Mouse (Mus musculus) retina, embryonic 14.5 days (tissue): ENCODE data around the gene Acnat2.
"Not testable (repeated sequence)": the region's sequence is repeated elsewhere in the genome, so short reads cannot be mapped to it uniquely, and the experiment has no call there.

Experiments used
- DNase-seq: peaks from one replicate; pipeline ENCODE4 v3.0.0-alpha.2; 2015; ENCODE audit warnings: low spot score

Gene Acnat2

DNA sequence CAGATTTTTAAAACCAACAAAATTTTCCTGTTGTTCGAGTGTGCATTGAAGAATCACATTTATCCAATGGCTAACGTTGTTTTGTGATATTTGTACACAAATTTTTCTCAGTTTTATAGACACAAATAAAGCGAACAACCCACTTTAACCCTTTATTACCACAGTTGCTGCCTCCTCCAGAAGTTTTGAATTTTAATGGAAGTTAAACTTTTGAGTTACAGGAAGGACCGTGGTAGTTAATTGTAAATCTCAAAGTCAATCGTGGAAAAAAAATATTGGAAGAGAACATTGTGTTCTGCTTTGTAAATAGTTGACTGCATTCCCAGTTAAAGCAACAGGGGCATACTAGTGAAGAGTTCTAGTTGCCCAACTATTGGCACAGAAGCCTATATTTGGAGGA lies at the start of gene Acnat2:
Gene Acnat2, minus strand, starts transcription at position 195 of the 400 bp plus-strand sequence.
- DNase-seq, result not testable (repeated sequence)

DNA sequence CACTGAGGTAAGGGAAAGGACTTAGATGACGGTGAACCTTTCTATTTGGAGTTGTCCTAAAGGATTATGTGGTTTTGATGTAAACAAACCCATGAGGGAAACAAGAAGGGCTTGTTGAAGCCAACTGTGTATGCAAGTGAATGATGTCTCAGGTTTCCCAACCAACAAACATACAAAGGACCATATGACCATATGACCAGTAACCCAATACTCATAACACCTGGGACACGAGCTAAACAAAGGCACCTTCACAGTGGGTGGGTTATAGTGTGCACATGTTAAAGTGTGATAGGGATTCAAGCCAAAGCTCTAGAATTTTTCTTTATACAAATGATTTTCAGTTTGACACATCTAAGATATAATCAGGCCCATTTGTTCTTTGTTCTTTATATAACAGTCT lies 48.2 kb upstream of the Acnat2 start:
- no peak for DNase-seq

DNA sequence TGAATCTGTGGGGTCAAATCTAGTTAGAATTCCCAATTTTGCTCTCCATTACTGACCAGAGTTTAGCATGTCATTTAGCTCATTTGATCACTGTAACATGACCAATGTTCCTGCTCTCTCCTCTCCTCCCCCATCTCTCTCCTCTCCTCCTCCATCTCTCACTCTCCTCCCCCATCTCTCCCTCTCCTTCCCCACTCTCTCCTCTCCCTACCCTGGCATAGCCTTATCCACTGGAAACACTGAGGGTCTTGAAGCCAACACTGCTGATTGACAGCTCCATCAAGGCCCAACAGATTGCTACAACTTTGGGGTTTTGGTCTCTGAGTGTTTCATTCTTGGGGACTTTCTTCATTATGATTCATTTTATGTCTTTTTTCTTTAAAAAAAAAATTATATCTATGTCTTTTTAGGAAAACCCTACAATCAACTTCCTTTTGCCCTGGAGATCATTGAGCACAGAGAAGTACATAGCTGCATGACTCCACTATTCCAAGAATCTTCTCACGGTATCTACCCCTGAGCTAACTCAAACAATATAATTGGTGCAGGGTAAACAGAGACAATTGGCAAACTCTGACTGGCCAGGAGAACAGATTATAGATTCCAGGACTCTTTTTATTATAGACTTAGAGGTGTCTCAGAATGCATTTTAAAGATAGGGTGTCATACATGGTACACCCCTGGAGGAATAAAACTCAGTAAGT lies 44.0 kb upstream of the Acnat2 start:
- DNase-seq, result no peak

DNA sequence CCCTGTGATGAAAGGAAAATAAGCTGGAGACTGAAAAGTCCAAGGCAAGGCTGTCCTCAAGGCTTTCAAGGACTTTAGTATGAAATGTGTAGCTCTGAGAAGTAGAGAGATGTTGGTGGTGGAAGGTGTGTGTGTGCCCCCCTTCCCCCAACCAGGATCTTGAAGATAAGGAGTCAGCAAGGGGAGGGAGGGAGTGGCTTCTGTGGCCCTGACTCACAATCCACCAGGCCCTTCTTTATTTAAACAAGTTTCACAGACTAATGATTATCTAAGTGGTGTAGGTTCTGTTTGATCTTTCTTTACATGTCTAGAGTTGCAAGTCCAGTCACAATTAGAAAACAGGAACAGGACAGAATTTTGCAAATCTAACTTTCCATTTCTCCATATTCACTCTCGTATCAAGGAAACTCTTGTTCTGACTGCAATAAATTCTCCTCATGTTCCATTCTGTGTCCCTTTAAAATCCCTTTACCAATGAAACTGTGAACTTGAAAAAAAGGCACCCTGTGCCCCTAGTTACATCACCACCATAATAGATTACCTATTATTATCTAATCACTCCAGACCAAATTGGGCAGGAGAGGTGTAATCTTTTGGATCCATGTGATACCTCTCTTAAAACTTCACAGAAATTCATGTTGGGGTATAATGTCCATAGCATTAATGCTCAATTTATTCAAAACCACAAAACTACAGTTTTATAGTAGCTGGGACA lies 43.3 kb upstream of the Acnat2 start:
- not testable (repeated sequence) for DNase-seq

DNA sequence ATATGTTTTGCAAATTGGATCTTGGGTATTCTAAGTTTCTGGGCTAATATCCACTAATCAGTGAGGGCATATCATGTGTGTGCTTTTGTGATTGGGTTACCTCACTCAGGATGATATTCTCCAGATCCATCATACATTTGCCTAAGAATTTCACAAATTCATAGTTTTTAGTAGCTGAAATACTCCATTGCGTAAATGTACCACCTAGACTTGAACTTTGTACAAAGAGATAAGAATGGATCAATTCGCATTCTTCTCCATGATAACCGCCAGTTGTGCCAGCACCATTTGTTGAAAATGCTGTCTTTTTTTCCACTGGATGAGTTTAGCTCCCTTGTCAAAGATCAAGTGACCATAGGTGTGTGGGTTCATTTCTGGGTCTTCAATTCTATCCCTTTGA lies 29.0 kb upstream of the Acnat2 start:
- not testable (repeated sequence) for DNase-seq

DNA sequence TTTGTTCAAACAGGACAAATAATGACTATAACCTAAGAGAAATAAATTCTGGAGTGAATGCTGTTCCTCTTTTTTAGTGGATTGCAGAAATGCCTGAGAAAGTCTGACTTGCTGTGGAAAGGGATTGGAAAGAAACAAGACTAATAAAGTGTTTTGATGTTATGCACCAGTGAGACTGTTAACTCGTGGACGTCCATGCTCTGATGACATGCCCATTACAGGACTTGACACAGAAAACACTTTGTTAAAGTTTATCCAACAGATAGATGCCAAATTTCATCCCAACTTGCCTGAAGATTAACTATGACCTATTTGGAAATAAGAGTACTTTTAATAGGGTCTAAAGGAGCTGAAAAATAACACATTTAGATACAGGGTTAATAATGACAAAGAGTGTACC lies 2.2 kb upstream of the Acnat2 start:
- not testable (repeated sequence) for DNase-seq

DNA sequence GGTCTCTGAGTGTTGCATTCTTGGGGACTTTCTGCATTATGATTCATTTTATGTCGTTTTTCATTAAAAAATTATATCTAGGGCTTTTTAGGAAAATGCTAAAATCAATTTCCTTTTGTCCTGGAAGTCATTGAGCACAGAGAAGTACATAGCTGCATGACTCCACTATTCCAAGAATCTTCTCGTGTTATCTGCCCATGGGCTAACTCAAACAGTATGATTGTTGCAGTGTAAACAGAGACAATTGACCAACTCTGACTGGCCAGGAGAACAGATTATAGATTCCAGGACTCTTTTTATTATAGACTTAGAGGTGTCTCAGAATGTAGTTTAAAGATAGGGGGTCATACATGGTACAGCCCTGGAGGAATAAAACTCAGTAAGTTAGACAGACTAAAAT lies 21.1 kb downstream of the Acnat2 start:
- no peak for DNase-seq

DNA sequence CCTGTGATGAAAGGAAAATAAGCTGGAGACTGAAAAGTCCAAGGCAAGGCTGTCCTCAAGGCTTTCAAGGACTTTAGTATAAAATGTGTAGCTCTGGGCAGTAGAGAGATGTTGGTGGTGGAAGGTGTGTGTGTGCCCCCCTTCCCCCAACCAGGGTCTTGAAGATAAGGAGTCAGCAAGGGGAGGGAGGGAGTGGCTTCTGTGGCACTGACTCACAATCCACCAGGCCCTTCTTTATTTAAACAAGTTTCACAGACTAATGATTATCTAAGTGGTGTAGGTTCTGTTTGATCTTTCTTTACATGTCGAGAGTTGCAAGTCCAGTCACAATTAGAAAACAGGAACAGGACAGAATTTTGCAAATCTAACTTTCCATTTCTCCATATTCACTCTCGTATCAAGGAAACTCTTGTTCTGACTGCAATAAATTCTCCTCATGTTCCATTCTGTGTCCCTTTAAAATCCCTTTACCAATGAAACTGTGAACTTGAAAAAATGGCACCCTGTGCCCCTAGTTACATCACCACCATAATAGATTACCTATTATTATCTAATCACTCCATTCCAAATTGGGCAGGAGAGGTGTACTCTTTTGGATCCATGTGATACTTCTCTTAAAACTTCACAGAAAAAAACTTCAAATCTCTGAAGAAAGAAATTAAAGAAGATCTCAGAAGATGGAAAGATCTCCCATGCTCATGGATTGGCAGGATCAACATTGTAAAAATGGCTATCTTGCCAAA lies 24.2 kb downstream of the Acnat2 start:
- DNase-seq, result not testable (repeated sequence)

DNA sequence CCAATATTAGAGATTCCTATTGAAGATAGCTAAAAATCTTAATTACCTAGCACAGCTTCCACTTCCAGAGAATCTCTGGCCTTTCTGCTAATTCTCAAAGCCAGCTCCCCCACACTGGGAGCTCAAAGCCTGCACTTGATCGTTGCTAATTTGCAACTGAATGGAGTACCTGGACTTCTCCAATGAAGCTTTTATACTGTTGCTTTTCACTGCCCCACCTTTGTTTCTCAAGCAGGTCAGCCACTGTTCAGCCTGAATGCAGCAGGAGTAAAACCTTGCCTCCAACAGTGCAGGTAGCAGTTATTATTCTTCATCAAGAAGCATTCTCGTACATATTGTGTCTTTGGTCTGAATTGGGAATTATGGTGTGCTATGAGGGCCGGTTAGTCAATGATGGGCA lies 39.9 kb downstream of the Acnat2 start:
- DNase-seq, result not testable (repeated sequence)

DNA sequence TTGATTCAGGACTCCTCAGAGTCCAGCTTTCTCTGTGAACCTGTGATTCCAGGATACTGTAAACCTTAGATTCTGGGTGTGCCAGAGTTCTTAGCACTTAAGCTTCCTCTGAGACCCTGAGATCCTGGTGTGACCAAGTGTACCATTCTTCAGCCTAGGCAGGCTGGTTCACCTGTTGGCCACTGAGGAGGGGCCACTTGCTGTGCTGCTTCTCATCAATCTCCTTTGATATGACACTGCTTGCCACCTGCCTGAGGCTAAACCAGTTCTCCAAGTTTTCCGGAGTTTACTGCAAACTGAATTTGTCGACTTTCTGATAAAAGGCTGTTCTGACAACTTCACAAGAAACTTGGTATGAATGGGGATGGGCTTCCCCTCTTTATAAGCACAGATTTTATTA lies 50.9 kb downstream of the Acnat2 start:
- DNase-seq, result no peak

DNA sequence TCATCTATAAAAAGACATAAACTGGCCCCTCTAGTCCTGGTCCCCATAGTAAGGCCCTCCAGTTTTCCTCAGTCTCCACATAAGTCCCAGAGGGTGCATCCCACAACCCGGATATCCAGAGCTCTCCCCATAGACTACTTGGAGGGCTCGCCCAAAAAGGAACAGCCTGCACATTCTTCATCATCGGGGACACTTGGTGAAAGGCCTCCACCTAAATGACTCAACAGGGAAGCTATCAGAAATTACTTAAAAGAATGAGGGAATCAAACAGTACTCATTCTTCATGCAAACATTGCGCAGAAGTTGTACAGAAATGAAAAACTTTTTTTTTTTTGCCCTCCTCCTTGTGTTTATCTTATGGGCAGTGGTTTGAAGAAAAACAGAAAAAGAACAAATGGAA lies 57.5 kb downstream of the Acnat2 start:
- DNase-seq, result no peak

DNA sequence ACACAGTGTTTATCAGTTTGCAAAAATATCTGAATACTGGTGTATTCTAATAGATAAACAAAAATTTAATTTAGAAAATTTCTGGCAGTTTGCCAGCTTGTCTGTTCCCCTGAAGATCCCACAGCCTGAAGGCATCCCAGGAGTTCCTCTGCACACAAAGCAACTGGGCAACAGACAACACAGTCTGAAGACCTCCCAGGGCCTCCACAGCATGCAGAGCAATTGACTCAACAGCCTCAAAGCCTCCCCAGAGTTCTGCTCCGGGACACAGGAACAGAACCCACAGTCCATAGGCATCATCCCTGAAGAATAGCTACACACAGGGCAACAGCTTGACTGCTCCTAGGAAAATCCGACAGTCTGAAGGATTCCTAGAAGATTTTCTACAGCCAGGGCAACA lies 59.3 kb downstream of the Acnat2 start:
- no peak for DNase-seq

DNA sequence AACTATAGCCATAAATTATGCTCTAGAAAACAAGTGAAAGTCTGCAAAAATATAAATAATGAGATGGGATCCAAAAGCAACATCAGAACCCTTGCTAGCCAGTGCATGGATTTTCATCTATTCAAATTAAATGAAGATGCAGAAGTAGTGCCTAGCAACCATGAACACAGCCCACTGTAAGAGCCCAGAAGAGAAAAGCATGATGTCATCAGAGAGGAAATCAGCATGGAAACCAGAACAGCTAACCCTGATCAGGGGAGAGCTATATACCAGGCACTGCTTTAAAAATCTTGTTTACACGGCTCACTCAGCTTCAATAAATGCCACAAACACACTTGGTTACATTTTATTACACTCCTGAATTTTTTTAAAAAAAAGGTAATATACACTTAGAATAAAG lies 60.0 kb downstream of the Acnat2 start:
- DNase-seq, result not testable (repeated sequence)

DNA sequence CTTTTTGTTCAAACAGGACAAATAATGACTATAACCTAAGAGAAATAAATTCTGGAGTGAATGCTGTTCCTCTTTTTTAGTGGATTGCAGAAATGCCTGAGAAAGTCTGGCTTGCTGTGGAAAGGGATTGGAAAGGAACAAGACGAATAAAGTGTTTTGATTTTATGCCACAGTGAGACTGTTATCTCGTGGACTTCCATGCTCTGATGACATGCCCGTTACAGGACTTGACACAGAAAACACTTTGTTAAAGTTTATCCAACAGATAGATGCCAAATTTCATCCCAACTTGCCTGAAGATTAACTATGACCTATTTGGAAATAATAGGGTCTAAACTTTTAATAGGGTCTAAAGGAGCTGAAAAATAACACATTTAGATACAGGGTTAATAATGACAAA lies 67.9 kb downstream of the Acnat2 start:
- not testable (repeated sequence) for DNase-seq

DNA sequence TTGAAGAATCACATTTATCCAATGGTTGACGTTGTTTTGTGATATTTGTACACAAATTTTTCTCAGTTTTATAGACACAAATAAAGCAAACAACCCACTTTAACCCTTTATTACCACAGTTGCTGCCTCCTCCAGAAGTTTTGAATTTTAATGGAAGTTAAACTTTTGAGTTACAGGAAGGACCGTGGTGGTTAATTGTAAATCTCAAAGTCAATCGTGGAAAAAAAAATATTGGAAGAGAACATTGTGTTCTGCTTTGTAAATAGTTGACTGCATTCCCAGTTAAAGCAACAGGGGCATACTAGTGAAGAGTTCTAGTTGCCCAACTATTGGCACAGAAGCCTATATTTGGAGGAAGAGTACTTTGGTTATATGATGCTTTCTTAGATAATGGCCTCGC lies 70.0 kb downstream of the Acnat2 start:
- not testable (repeated sequence) for DNase-seq
